Mouse (Mus musculus) retina, postnatal 7 days (tissue): ENCODE data around the gene Nav2.

ENCODE experiments used
- DNase-seq: peaks from one replicate; pipeline ENCODE4 v3.0.0-alpha.2; 2012; ENCODE audit warnings: low read depth, low spot score

Gene Nav2

DNA sequence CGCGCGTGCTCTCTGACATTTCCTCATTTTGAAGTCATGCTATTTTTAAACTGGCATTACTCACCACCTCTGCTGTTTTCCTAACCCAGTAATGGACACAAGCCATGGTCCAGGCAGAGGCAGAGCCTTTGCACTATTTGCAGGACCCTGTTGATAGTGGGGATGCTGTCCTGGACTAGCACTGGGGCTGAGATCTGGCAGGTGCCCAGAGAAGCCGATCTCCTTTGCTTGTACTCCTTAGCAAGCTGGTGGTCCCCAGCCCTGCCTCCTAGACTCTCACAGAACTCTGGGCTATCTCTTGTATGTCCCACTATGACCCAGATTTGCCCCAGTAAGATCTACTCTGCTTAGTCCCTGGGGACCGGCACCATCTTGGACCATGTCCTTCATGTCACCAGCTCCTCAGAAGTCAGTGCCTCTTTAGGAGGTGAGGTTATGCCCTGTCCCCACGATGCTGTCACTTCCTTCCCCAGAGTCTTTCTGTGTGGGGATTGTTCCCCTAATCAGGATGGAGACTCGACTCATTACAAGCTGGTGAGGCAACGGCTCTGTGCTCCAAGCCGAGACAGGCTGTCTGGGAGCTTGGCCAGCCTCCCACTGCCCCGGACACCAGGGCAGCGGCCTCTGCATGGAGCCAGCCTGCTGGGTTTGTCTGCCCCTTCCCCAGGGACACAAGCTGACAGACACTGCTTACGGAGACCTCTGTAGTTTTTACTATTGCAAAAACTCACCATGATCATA is 250.3 kb downstream of the Nav2 start:
- no peak for DNase-seq

DNA sequence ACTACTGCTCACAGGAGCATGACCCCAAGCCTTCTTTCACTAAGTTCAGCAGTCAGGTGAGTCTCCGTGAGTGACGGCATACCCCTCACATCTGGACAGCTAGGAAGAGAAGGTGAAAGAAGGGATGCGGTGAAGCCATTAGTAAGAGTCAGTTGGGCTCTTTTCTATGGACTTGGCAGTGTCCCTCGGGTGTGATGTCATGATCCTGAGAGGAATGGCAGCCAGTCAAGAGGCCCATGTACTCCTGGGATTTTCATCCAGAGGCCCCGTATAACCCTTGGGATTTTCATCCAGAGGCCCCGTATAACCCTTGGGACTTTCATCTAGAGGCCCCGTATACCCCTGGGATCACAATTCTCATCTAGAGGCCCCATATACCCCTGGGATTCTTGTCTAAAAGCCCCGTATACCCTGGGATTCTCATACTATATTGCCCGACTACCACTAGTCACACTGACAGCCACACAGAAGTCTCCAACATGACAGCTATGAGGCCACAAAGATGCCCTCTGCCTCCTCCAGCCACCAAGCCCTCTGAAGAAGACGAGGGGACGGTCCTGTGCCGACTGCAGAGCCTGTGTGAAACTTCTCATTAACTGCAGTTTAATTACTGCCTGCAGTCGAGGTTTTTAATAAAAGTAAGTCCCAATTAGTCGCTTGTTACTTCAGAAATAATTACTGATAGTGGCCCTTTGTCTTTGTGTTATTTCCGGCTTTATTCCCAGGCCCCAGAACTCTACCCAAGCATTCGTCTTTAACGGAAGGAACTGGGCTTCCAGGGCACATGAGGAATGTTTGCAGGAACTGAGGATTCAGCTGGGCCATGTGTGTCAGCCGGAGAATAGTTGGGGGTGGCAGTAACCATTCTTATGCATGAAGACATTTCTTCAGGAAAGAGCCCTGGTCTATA is 251.4 kb downstream of the Nav2 start:
- DNase-seq: no peak

- DNase-seq: no peak
These were observed 253.6 kb downstream of the Nav2 start for GRCm38 (mm10) chr7:49162079-49162478.

DNA sequence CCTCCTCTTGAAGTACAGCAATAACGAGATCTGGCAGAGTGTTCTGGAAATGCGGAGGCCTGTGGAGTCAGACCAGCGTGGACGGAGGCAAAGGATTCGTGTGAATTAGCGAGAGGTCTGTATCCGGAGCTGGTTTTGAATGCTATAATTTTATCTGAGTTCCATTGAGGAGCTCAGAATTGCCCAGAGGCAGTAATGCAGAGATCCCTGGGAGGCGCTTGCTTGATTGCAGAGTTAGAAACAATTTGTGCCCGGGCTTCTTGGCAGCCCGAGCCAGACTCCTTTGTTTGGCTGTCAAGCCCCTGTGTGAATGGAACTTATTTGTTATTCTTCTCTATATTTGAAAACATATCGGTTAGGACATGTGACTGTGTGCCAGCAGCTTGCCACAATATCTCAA is 255.3 kb downstream of the Nav2 start:
- no peak for DNase-seq

DNA sequence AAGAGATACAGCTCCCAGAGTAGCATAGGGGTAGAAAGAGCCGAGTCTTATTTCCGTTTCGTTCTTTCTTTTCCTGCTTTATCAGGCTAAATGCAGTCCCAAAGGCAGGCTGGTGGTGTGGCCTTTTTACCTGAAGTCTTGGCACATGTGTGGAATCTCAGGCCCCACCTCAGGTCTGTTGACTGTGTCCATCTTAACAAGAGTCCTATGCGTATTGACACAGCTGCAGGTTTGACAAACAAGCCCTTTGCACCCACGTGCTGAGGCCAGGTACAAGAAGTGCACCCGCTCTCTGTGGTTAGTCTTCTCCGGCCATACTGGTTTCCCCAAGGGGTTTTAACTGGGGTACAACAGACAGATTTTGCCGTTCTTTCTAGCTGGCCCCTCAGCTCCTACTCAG is 256.4 kb downstream of the Nav2 start:
- DNase-seq: no peak

DNA sequence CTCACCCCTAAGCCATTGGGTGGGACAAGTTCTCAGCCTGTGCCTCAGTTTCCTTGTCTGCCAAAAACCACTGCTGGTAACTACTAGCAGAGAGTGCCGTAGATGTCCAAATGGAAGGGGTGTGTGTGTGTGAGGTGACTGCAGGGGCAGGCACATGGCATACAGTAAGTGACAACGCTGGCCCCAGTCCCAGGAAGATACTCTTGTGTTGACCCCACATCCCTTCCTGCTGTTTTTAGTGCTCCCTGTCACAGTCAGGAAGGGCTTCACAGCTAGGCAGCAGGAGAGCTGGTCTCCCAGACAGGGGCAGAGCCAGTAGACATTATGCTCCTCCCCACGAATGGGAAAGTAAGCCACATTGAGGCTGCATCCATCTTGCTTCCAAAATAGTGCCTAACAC is 264.4 kb downstream of the Nav2 start:
- DNase-seq: no peak

DNA sequence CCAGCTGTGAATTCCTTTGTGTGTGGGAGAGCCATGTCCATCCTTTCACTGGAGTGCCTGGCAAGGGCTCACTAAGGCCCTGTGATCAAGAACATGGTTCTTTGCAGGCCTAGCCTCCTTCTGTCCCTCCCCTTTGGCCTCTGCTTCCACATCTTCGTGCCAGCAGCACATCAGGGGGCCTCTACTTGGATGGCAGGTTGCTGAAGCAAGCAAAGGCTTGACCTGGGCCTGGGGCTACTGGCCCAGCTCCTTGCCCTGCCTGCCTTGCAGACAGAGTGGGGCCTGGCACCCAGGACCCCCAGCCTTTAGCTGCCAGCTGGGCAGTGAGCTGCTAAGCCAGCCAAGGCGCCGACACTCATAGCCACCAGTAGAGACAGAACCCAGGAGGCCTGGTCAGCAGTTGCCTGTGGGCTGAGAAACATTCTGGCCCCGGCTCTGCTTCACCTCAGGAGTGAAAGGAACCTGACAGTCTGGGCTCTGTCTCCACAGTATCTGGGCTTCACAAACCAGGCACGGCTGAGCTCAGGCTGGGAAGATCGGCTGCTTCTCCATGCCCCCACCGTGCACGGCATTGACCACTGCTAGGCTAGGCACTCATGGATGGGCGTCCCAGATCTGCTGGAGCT is 267.4 kb downstream of the Nav2 start:
- no peak for DNase-seq

- DNase-seq: no peak
These were observed 268.2 kb downstream of the Nav2 start for GRCm38 (mm10) chr7:49176590-49177201.

- no peak for DNase-seq
These were observed 269.7 kb downstream of the Nav2 start for GRCm38 (mm10) chr7:49178217-49178616.

- no peak for DNase-seq
These were observed 272.5 kb downstream of the Nav2 start for GRCm38 (mm10) chr7:49181010-49181409.

DNA sequence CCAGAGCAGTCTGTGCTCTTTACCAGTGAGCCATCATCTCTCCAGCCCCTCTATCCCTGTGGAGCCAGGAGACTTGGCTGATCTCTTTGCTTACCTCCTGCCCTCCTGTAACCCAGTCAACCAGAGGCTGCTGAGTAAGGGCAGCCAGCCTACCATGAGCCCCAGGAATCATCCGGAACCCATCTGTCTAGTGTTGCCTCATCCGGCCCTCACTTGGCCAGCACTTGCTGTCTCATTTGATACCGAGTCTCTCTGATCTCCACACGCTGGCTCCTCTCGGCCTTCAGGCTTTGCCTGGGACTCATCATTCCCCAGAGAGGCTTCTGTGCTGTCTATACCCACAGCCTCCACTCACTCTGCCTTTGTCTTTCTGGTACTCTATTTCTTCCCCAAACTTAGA is 273.9 kb downstream of the Nav2 start:
- no peak for DNase-seq

- DNase-seq: no peak
These were observed 275.2 kb downstream of the Nav2 start for GRCm38 (mm10) chr7:49183696-49184095.

DNA sequence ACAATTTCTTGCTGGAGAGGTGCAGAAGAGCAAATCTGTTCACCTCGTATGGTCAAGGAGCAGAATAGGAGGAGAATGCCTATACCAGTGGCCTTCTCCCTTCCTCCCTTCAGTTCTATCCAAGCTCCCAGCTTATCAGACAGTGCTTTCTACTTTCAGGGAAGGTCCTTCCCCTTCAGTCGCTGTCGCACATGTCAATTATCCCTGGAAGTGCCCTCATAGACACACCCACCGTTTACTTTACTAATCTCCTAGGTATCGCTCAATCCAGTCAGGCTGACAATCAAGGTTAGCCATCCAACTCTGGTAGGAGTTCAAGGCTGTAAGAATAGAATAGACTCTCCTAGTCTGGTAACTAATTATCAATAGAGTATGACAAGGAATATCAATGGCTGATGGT is 277.5 kb downstream of the Nav2 start:
- DNase-seq: no peak

- DNase-seq: no peak
These were observed 280.8 kb downstream of the Nav2 start for GRCm38 (mm10) chr7:49189364-49189763.

DNA sequence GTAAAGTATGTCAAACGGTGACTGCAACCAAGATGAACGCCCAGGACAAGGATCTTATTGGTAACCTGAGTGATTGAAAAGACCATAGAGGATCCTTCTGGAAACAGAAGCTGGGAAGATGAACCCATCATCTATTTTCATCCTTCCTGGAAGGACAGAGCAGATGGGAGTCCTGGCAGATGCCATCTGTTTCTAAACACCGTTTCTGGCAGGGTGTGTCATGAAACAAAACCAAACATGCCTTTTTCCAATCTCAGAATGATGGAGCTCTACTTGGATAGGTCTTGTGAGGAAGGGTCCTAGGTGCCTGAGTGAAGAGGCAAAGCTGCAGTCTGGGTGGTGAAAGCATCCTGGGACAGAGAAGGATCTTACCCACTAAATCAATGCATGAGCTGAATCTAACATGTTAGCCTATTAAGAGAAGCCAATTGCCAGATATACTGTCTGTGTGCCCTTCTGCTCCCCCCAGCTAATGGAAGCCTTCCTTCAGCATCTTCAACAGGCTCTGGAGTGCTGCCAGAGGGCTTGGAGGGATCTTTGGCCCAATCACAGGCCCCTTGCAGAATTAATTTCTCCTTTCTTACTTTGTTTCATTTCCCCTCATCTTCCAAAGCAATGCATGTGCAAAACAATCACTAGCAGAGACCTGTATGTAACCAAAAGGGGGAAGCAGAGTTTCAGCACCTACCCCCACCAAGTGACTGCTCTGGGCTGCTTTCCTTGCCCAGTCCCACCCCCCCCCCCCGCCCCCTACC is 281.9 kb downstream of the Nav2 start:
- no peak for DNase-seq

- DNase-seq: peak; percentile 36
These were observed 282.7 kb downstream of the Nav2 start for GRCm38 (mm10) chr7:49191081-49191678.

- DNase-seq: no peak
These were observed 283.7 kb downstream of the Nav2 start for GRCm38 (mm10) chr7:49192061-49192695.

- no peak for DNase-seq
These were observed 287.2 kb downstream of the Nav2 start for GRCm38 (mm10) chr7:49195711-49196147.

GRCm38 (mm10) chr7:49199366-49199765 is 290.9 kb downstream of the Nav2 start:
- peak; percentile 20 for DNase-seq

- DNase-seq: no peak
These were observed 291.8 kb downstream of the Nav2 start for GRCm38 (mm10) chr7:49200270-49200669.
